Mouse (Mus musculus) neural tube, embryonic 12.5 days (tissue): ENCODE results near the gene Rpl13a. TPM values are rescaled to one million over a fixed set of nuclear protein-coding genes. Genes with fewer than 3 reads are reported as not detected.
A peak's percentile ranks its signal among the peaks of the same experiment; 100 is the strongest.

Source experiments
- ATAC-seq: fragments of 200-750 bp; cut with Nextera tagmentation; 2 replicates; pipeline ENCODE4 v1.8.0; 2017; ENCODE audit warnings: low read depth, mild to moderate bottlenecking, moderate TSS enrichment, moderate library complexity; ENCODE audit not compliant: low FRiP score
- H3K27ac ChIP-seq: fragments of 300-500 bp; sonication (generic); 2 replicates; pipeline ENCODE4 v1.5.1; 2016
- H3K27me3 ChIP-seq: fragments of 300-500 bp; sonication (generic); replicated peaks from 2 replicates; pipeline ENCODE4 v1.6.1; 2016; ENCODE audit warnings: mild to moderate bottlenecking
- H3K36me3 ChIP-seq: fragments of 300-500 bp; sonication (generic); 2 replicates; pipeline ENCODE4 v1.6.1; 2016; ENCODE audit warnings: mild to moderate bottlenecking
- H3K4me1 ChIP-seq: fragments of 300-500 bp; sonication (generic); 2 replicates; pipeline ENCODE4 v1.6.1; 2016
- H3K4me2 ChIP-seq: fragments of 300-500 bp; sonication (generic); replicated peaks from 2 replicates; pipeline ENCODE4 v1.6.1; 2016; ENCODE audit warnings: mild to moderate bottlenecking
- H3K4me3 ChIP-seq: fragments of 300-500 bp; sonication (generic); 2 replicates; pipeline ENCODE4 v1.5.1; 2016
- H3K9ac ChIP-seq: fragments of 300-500 bp; sonication (generic); 2 replicates; pipeline ENCODE4 v1.6.1; 2016; ENCODE audit warnings: mild to moderate bottlenecking
- H3K9me3 ChIP-seq: fragments of 300-500 bp; sonication (generic); 2 replicates; pipeline ENCODE4 v1.6.1; 2016; ENCODE audit warnings: mild to moderate bottlenecking
- whole genome bisulfite sequencing: fragments of 180-500 bp; shearing (Covaris S2); methylation state at CpG from one replicate; pipeline ENCODE4 v1.1.7; 2016; 5-methylcytosine and 5-hydroxymethylcytosine counted together
- polyA plus RNA-seq: library from polyadenylated mRNA; unstranded; fragments of >200 nt; fragmentation: Nextera tagmentation; extraction: Ambion mirVana; gene quantifications from 2 replicates; pipeline ENCODE4 v1.2.1, GENCODE M21; 2016

The Rpl13a gene
- polyA plus RNA-seq, 1 experiment from 2014 or later: 974 TPM

GRCm38 (mm10) chr7:45141914-45142313 is 13.4 kb upstream of the Rpl13a start:
- H3K27me3 ChIP-seq: no peaks in the 10 kb centered on the region
- no peak overlapping the region for H3K4me3 ChIP-seq
- peaks cover 40% of the 10 kb centered on the region for H3K36me3 ChIP-seq
- no peaks in the 10 kb centered on the region for H3K9me3 ChIP-seq
- no peak overlapping the region for H3K4me2 ChIP-seq
- no peak overlapping the region for H3K9ac ChIP-seq
- no peak overlapping the region for H3K27ac ChIP-seq
- ATAC-seq: no peak
- 90% methylated on average over 5 of the region's 5 CpGs for WGBS
- H3K4me1 ChIP-seq: no peaks in the 10 kb centered on the region

DNA sequence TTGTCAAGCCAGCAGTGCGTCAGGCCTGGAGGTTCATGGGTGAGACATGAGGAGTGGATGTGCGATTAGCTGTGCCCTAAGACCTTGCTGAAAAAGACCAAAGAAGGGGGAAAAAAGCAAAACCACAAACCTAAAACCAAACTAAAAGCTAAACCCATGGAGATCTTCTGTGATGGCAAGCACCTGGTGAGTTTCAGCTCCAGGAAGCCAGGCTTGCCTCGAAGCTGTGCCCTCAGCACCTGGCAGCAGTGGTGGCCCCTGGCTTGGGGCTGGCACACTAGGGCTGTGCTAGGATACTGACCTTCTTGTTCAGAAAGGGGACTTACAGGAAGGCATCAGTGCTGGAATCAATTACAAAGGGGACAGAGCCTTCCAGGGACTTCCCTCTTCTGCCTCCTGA is 12.8 kb upstream of the Rpl13a start:
- Histone ChIP-seq H3K4me1 (0 out of 2 replicates have a peak, but pooled peaks cover under 1% of the 10 kb centered on the region), H3K36me3 (peaks cover 37% of the 10 kb centered on the region), H3K4me2 (no peak overlapping the region), H3K27ac (no peak overlapping the region), H3K4me3 (no peak overlapping the region), H3K27me3 (no peaks in the 10 kb centered on the region), H3K9me3 (no peaks in the 10 kb centered on the region), H3K9ac (no peak overlapping the region)
- WGBS: 94% methylated on average over 3 of the region's 3 CpGs
- no peak for ATAC-seq

DNA sequence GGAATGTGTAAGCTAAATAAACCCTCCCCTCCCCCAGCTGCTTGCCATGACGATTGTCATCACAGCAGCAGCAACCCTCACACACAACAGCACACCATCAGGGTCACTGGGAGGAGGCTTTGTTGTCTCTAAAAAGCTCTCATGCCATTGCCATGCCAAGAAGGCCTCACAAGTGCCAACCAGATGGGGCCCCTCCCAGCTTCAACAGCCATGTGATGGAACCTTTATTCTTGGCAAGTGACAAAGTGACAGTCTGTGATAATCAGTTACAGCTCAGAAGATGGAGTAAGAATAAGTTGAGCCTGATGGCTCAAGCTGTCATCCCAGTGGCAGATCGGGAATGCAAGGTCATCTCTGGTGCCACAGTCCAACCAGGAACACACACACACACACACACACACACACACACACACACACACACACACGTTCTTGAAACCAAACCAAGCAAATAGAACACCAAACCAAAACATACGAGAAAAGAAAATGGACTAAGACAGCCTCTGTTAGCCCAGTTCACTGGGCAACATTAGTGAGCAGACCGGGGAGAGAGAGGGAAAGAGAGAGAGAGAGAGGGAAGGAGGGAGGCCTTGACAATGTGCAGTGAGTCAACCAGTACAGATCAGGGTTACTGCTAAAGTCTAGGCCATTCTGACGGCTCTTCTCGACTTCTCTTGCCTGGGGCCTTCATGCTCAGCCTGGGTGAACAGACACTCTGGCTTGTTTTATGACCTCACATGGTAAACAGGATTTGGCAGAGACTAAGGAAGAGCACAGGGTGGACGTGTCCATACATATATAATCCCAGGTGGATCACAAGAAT is 11.6 kb upstream of the Rpl13a start:
- no peak overlapping the region for H3K9ac ChIP-seq
- H3K4me3 ChIP-seq: no peak overlapping the region
- H3K27ac ChIP-seq: no peak overlapping the region
- H3K4me2 ChIP-seq: no peak overlapping the region
- 87% methylated on average over 8 of the region's 8 CpGs for WGBS
- peaks cover 6% of the 10 kb centered on the region; the same call in 1 of the 2 replicates for H3K4me1 ChIP-seq
- no peaks in the 10 kb centered on the region for H3K9me3 ChIP-seq
- ATAC-seq: no peak
- peaks cover 8% of the 10 kb centered on the region; the same call in 1 of the 2 replicates for H3K27me3 ChIP-seq
- peaks cover 27% of the 10 kb centered on the region for H3K36me3 ChIP-seq

DNA sequence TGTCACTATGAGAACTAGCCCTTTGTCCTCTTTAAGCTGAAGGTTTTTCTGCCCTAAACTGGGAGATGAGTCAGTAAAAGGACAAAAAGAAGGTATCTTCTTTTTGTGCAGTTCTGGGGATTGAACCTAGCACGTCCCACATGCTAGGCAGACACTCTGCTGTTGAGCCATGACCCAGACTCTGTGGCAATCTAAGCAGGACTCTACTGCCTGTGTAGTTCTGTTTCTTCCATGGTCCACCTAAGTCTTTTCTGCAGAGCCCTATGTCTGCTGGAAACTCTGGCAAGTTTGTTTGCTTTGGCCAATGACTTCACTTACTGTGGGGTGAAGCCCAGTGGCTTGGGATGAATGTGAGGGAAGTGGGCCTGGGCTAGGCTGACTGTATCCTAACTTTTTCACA is 9.8 kb upstream of the Rpl13a start:
- H3K4me3 ChIP-seq: no peak overlapping the region
- H3K27ac ChIP-seq: no peak overlapping the region
- no peaks in the 10 kb centered on the region for H3K9me3 ChIP-seq
- 76% methylated on average over 1 of the region's 1 CpGs for WGBS
- no peak overlapping the region for H3K4me2 ChIP-seq
- H3K4me1 ChIP-seq: peaks cover 6% of the 10 kb centered on the region; the same call in 1 of the 2 replicates
- H3K36me3 ChIP-seq: peaks cover 13% of the 10 kb centered on the region; the same call in 1 of the 2 replicates
- ATAC-seq: no peak
- no peak overlapping the region for H3K9ac ChIP-seq
- H3K27me3 ChIP-seq: peaks cover 15% of the 10 kb centered on the region; the same call in 1 of the 2 replicates

- Histone ChIP-seq H3K27ac (no peak overlapping the region), H3K4me1 (peaks cover 6% of the 10 kb centered on the region; the same call in 1 of the 2 replicates), H3K9ac (no peak overlapping the region), H3K4me2 (no peak overlapping the region), H3K9me3 (no peaks in the 10 kb centered on the region), H3K4me3 (no peak overlapping the region), H3K36me3 (peaks cover 4% of the 10 kb centered on the region; the same call in 1 of the 2 replicates), H3K27me3 (peaks cover 15% of the 10 kb centered on the region; the same call in 1 of the 2 replicates)
- WGBS: 81% methylated on average over 12 of the region's 12 CpGs
- ATAC-seq: no peak
These were observed 8.8 kb upstream of the Rpl13a start for GRCm38 (mm10) chr7:45137171-45138006.

DNA sequence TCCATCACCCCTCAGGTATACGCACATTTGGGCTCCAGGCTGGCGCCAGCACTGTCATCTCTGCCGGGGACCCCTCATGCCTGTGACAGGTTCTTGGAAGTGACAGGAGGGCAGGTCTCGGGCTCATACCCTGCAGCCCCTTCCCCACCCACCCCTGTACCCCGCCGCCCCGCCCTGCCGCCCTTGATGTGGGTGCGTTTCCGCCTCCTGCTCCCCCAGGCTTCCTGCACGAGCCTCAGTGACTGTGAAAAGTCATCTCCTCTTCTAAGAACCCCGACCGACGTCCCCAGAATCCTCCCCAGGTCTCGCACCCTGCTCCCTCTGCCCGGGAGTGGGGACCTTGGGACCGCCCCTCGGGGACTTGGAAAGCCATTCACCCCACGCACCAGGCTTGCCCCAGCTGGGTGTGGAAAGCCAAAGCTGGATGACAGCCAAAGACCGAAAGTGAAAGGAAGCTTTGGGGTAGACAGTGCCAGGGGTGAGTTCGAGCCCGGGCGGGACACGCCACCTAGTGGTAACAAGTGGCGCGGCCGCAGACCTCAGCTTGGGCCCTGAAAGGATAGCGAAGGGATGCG is 7.5 kb upstream of the Rpl13a start, which contains the start of the genes Gm45713 and Flt3l:
Gene Gm45713, minus strand, starts transcription at position 239 of the 575 bp plus-strand sequence.
Gene Flt3l, minus strand, starts transcription at position 440 of the 575 bp plus-strand sequence.
- Histone ChIP-seq H3K36me3 (no peaks in the 10 kb centered on the region), H3K9me3 (no peaks in the 10 kb centered on the region), H3K9ac (peak within 1 kb of the TSS; percentile 56), H3K27ac (no peak within 1 kb of the TSS), H3K4me2 (peak within 1 kb of the TSS; percentile 74), H3K4me3 (peak within 1 kb of the TSS; percentile 44), H3K4me1 (peaks cover 6% of the 10 kb centered on the region; the same call in 1 of the 2 replicates), H3K27me3 (peaks cover 15% of the 10 kb centered on the region; the same call in 1 of the 2 replicates)
- WGBS: 3% methylated on average over 29 of the region's 29 CpGs
- peak; percentile 83 for ATAC-seq

GRCm38 (mm10) chr7:45135370-45135769 is 6.8 kb upstream of the Rpl13a start:
- Histone ChIP-seq H3K4me3 (no peak overlapping the region), H3K36me3 (no peaks in the 10 kb centered on the region), H3K27ac (no peak overlapping the region), H3K4me2 (peak overlapping the region; percentile 74), H3K9ac (no peak overlapping the region), H3K9me3 (no peaks in the 10 kb centered on the region), H3K4me1 (peaks cover 6% of the 10 kb centered on the region; the same call in 1 of the 2 replicates), H3K27me3 (peaks cover 15% of the 10 kb centered on the region; the same call in 1 of the 2 replicates)
- 80% methylated on average over 3 of the region's 3 CpGs for WGBS
- ATAC-seq: no peak

DNA sequence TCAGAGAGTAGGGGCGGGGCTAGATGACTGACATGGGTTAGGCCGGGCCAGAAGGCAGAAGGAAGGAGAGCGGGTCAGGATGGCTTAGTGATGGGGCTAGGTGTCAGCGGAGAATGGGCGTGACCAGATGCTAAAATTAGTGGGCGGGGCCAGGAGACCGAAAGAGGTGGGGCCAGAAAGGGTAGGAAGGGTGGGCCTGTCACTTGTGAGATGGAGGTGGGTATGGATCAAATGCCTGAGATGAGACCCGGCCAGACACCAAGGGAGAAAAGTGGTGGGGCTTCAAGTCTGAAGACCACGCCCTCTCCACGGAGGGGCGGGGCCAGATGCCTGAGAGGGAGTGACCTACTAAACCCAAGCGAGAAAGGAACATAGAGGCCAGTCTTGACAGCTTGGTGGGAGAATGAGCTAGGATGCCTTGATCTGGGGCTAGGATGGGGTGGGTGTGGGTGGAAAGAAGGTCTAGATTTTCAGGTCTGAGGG is 6.0 kb upstream of the Rpl13a start:
- Histone ChIP-seq H3K27ac (no peak overlapping the region), H3K4me1 (peaks cover 6% of the 10 kb centered on the region; the same call in 1 of the 2 replicates), H3K9me3 (no peaks in the 10 kb centered on the region), H3K4me2 (peak overlapping the region; percentile 21; the same call in 1 of the 2 replicates), H3K4me3 (no peak overlapping the region), H3K36me3 (no peaks in the 10 kb centered on the region), H3K27me3 (peaks cover 15% of the 10 kb centered on the region; the same call in 1 of the 2 replicates), H3K9ac (no peak overlapping the region)
- ATAC-seq: no peak
- WGBS: 6% methylated on average over 12 of the region's 12 CpGs

DNA sequence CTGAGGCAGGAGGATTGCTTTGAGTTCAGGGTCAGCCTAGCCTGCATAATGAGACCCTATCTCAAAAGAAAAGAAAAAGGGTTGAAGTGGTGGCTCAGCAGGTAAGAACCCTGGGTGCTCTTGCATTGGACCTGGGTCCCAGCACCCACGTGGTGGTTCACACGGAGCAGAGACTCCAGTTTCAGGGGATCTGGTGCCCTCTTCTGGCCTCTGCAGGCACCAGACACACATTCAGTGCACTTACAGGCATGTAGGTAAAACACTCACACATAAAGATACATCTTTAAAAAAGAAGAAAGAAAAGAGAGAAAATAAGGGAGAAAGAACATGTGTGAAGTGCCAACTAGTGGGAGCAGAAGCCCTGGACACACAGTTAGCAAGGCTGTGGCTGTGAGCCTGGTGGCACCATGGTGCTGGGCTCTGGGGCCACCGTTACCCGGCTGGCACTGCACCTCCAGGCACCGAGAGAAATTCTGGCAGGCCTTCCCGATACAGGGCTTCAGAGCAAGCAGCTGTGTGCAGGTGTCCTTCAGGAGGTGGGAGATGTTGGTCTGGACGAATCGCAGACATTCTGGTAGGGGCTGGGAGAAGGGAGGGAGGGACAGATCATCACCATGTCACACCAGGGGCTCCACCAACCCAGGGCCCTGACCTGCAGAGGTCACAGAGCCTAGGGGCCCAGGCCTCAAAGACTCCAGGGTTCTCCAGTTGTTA is 5.0 kb upstream of the Rpl13a start:
- Histone ChIP-seq H3K9ac (no peak overlapping the region), H3K36me3 (no peaks in the 10 kb centered on the region), H3K27me3 (peaks cover 15% of the 10 kb centered on the region; the same call in 1 of the 2 replicates), H3K9me3 (no peaks in the 10 kb centered on the region), H3K4me1 (peaks cover 6% of the 10 kb centered on the region; the same call in 1 of the 2 replicates), H3K27ac (no peak overlapping the region), H3K4me3 (no peak overlapping the region), H3K4me2 (no peak overlapping the region)
- WGBS: 72% methylated on average over 8 of the region's 8 CpGs
- no peak for ATAC-seq

- no peak overlapping the region for H3K9ac ChIP-seq
- peaks cover 13% of the 10 kb centered on the region for H3K4me1 ChIP-seq
- ATAC-seq: no peak
- H3K27me3 ChIP-seq: peaks cover 15% of the 10 kb centered on the region; the same call in 1 of the 2 replicates
- no peak overlapping the region for H3K4me3 ChIP-seq
- 88% methylated on average over 11 of the region's 11 CpGs for WGBS
- no peak overlapping the region for H3K4me2 ChIP-seq
- H3K9me3 ChIP-seq: no peaks in the 10 kb centered on the region
- H3K27ac ChIP-seq: no peak overlapping the region
- H3K36me3 ChIP-seq: peaks cover 7% of the 10 kb centered on the region
These were observed 3.3 kb upstream of the Rpl13a start for GRCm38 (mm10) chr7:45131850-45132249.
